Mouse (Mus musculus) E14TG2a.4 (cell line): ENCODE results near the gene Itgb4.

ENCODE experiments used
- H3K27me3 ChIP-seq: 2 replicates; pipeline ENCODE4 v1.6.1; 2014; ENCODE audit warnings: low read length, control low read depth; ENCODE audit not compliant: insufficient read depth
- H3K36me3 ChIP-seq: 2 replicates; pipeline ENCODE4 v1.6.1; 2014; ENCODE audit warnings: low read length, control low read depth; ENCODE audit not compliant: insufficient read depth
- H3K4me1 ChIP-seq: replicated peaks from 2 replicates; pipeline ENCODE4 v1.6.1; 2014; ENCODE audit warnings: low read depth, low read length, control low read depth
- H3K4me3 ChIP-seq: replicated peaks from 2 replicates; pipeline ENCODE4 v1.5.1; 2014; ENCODE audit warnings: mild to moderate bottlenecking, low read length
- H3K9me3 ChIP-seq: 2 replicates; pipeline ENCODE4 v1.6.1; 2014; ENCODE audit warnings: low read length, control low read depth
- CTCF ChIP-seq: conservative IDR thresholded peaks from 2 replicates; pipeline ENCODE4 v1.5.1; 2014; ENCODE audit warnings: low read length
- NANOG ChIP-seq: IDR thresholded peaks from 2 replicates; pipeline ENCODE4 v1.6.1; 2014; ENCODE audit warnings: borderline replicate concordance, low read length, mixed read lengths
- POU5F1 ChIP-seq: IDR thresholded peaks from 2 replicates; pipeline ENCODE4 v1.6.1; 2014; ENCODE audit warnings: low read length, borderline replicate concordance

Gene Itgb4

DNA sequence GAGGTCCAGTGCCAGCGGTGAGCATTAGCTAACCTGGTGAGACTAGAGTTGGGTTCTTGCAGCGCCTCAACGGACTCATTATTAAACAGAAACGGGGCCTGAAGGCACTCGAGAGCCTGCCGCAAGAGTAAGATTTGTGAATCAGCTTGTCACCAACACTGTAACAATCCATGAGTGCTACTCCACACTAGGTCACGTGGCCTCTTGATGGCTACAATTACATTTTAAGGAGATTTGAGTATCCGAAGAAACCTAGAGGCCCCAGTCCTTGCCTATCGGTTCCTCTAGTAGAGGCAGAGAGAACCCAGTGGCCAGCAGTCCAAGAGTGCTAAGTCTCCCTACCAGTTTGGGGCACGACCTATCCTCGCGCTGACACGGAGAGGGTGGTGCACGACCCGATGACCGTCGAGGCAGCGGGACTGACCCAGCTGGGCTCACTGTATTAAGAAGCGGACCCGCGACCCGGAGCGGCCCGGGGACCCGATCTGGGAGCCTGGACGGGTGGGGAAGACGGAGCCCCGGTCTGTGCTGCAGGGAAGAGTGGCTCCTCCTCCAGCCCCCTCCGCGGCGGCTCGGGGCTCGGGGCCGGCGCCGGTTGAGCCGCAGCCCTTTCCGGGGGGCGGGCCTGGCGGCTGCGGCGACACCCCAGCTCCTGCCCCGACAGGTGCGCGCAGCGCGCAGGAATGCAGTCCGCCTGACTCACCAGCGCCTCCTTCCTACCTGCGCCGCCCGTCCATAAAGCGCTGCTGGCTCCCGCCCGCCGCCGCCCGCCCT lies at the start of gene Itgb4:
TSS of gene Itgb4 (plus strand) at position 401 of the 774 bp plus-strand sequence.
- Histone ChIP-seq H3K27me3 (peaks cover 61% of the 10 kb centered on the region), H3K4me1 (peaks cover 78% of the 10 kb centered on the region), H3K4me3 (peak within 1 kb of the TSS; percentile 82), H3K9me3 (no peaks in the 10 kb centered on the region), H3K36me3 (no peaks in the 10 kb centered on the region)
- TF ChIP-seq NANOG (no peak), POU5F1 (no peak), CTCF (no peak)

DNA sequence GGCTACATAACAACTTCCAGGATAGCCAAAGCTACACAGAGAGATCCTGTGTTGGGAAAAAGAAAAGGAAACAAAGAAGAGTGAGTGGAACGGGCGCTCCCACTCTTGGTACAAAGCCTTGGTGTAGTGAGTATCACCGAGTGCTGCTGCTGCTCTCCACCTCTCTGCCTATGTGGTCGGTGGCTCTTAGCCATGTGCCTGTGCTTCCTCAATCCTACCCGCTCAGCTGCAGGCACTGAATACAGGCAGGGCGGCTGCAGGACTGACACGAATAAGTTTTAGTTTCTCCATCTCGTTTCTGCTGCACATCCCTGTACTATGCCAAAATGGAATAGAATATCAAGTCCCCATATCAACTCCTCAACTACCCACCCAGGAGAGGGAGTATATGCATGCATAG lies 45.5 kb upstream of the Itgb4 start:
- H3K4me3 ChIP-seq: no peak overlapping the region
- H3K9me3 ChIP-seq: no peaks in the 10 kb centered on the region
- TF ChIP-seq NANOG: no peak
- TF ChIP-seq POU5F1: no peak
- TF ChIP-seq CTCF: no peak
- H3K27me3 ChIP-seq: no peaks in the 10 kb centered on the region
- peaks cover 16% of the 10 kb centered on the region for H3K4me1 ChIP-seq
- H3K36me3 ChIP-seq: peaks cover 69% of the 10 kb centered on the region

DNA sequence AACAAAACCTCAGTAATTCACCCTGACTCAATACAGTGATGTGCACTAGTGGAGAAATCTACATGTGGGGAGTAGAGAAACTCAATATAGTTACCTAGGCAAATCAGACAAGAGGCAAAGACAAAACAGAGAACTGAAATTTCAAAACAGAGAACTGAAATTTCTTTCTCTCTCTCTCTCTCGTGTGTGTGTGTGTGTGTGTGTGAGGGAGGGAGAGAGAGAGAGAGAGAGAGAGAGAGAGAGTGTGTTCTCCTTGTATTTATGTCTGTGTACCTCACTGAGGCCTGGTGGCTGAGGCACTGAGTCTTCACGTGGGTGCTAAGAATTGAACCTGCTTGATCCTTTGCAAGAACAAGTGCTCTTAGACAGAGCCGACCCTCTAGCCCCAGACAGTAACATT lies 44.7 kb upstream of the Itgb4 start:
- Histone ChIP-seq H3K4me1 (peaks cover 24% of the 10 kb centered on the region), H3K27me3 (no peaks in the 10 kb centered on the region), H3K9me3 (no peaks in the 10 kb centered on the region), H3K4me3 (no peak overlapping the region), H3K36me3 (peaks cover 63% of the 10 kb centered on the region)
- TF ChIP-seq NANOG: no peak
- no peak for TF ChIP-seq POU5F1
- TF ChIP-seq CTCF: no peak

DNA sequence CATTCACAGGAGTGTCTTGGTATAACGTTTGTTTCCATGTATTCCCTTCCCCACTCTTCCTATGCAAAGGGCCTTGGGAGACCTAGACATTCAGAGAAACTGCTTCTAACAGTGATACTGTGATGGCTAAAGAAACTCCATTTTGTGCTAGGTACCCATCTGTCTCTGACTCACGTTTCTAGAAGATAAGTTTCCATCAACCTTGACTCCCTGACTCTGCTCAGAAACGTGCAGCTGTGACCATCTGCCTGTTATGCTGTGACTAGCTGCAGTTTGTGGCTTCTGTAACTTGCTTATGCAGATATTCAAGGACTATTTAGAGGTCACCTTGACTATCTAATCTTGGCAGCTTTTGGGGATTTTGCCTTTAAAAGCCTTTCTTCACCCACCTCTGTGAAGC lies 43.3 kb upstream of the Itgb4 start:
- H3K36me3 ChIP-seq: peaks cover 65% of the 10 kb centered on the region
- no peak overlapping the region for H3K4me3 ChIP-seq
- H3K9me3 ChIP-seq: no peaks in the 10 kb centered on the region
- H3K27me3 ChIP-seq: no peaks in the 10 kb centered on the region
- peaks cover 38% of the 10 kb centered on the region for H3K4me1 ChIP-seq
- TF ChIP-seq CTCF (no peak), POU5F1 (no peak), NANOG (no peak)

DNA sequence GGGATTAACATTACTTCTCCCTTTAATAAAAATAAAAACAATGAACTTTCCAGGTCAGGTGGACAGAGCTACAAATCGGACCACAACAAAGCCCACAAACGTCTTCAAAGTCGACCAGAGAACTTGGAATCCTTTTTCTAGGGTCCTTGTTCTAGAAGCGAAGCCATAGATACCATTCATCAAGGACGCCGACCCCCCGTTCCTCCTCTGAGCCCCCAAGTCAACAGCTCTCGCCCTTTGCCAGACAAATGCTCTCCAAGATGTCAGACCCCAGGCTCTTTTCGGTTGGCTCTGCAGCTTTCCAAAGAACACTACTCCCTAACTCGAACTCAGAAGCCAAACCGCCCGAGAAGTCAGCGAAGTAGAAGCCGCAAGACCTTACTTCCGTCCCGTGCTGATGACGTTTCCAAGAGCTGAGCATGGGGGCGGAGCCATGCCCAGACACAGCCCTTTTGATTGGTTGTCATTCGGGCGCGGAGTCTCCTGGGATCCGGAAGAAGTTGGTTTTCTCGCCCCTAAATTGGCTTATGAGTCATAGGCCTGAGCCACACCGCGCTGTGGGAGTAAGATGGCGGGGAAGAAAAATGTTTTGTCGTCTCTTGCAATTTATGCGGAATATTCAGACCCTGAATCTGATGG lies 41.3 kb upstream of the Itgb4 start, which contains the start of the genes Sap30bp and Recql5:
TSS of gene Sap30bp (plus strand) at position 175 of the 639 bp plus-strand sequence.
TSS of gene Recql5 (minus strand) at position 370 of the 639 bp plus-strand sequence.
- H3K27me3 ChIP-seq: no peaks in the 10 kb centered on the region
- peaks cover 66% of the 10 kb centered on the region for H3K36me3 ChIP-seq
- H3K4me1 ChIP-seq: peaks cover 48% of the 10 kb centered on the region
- no peak for TF ChIP-seq NANOG
- no peak for TF ChIP-seq POU5F1
- TF ChIP-seq CTCF: no peak
- peak within 1 kb of the TSS; percentile 100 for H3K4me3 ChIP-seq
- no peaks in the 10 kb centered on the region for H3K9me3 ChIP-seq

DNA sequence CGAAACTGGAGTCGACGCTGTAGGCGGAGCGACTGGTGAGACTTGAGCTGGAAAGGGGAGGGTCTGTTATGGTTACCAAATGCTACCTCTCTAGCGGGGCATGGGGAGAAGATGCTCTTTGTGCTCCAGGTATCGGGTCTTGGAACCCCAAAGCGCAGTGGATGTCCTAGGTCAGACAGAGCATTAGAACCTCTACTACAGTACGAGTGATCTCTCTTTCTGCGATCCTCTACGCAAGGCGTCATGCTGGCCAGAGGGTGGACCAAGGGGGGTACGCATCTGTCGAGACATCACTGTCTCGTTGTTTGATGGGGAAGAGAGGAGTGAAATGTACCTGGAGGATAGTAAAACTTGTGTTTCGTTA lies 40.8 kb upstream of the Itgb4 start:
- Histone ChIP-seq H3K9me3 (no peaks in the 10 kb centered on the region), H3K36me3 (peaks cover 66% of the 10 kb centered on the region), H3K27me3 (no peaks in the 10 kb centered on the region), H3K4me3 (peak overlapping the region; percentile 100), H3K4me1 (peaks cover 48% of the 10 kb centered on the region)
- TF ChIP-seq NANOG (no peak), CTCF (no peak), POU5F1 (no peak)

DNA sequence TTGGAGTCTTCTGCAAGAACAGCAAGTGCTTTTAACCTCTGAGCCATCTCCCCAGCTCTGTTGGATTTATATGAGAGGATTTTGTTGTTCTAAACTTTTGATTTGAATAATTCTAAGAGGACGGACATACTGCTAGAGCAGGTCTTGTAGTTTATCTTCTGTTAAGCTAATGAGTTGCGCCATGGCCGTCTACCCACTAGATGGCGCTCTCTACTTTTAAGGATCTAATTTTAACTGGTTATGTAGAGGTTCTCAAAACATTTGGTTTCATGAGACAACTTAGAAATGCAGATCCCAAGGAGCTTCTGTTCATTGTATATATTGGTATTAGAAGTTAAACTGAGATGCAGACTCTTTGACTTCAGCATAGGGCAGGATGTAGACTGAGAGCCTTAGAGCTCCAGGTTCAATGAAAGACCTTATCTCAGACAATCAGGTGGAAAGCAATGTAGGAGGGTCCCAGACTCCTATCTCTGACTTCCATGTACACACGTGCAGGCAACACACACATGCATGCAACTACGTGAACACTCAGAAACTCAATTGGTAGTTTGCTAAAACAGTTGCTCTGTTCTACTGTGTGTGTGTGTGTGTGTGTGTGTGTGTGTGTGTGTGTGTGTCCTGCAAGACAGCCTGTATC lies 34.7 kb upstream of the Itgb4 start:
- H3K27me3 ChIP-seq: no peaks in the 10 kb centered on the region
- no peaks in the 10 kb centered on the region for H3K9me3 ChIP-seq
- TF ChIP-seq POU5F1 (no peak), CTCF (peak; percentile 94), NANOG (no peak)
- H3K4me3 ChIP-seq: no peak overlapping the region
- peaks cover 45% of the 10 kb centered on the region for H3K4me1 ChIP-seq
- H3K36me3 ChIP-seq: peaks cover 99% of the 10 kb centered on the region

DNA sequence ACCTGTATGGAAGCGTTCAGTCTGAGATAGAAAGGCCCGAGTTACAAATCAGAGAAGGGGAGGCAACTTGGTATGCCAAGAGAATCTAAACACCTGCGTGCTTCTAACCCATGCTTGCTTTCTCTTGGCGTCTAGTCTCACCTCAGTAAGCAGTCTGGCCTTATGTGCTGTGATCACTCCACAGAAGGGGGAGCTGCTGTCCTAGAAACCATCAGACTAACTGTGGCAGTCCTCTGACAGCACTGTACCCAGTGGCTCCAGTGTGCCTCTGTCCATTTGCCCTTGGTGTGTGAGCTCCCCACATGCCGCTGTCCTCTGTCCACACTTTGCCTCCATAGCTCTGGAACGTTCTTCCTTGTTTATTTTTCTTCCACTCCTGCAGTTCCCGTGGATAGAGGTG lies 32.5 kb upstream of the Itgb4 start:
- peaks cover 97% of the 10 kb centered on the region for H3K36me3 ChIP-seq
- TF ChIP-seq CTCF: no peak
- H3K4me1 ChIP-seq: peaks cover 47% of the 10 kb centered on the region
- no peaks in the 10 kb centered on the region for H3K9me3 ChIP-seq
- H3K27me3 ChIP-seq: no peaks in the 10 kb centered on the region
- no peak overlapping the region for H3K4me3 ChIP-seq

DNA sequence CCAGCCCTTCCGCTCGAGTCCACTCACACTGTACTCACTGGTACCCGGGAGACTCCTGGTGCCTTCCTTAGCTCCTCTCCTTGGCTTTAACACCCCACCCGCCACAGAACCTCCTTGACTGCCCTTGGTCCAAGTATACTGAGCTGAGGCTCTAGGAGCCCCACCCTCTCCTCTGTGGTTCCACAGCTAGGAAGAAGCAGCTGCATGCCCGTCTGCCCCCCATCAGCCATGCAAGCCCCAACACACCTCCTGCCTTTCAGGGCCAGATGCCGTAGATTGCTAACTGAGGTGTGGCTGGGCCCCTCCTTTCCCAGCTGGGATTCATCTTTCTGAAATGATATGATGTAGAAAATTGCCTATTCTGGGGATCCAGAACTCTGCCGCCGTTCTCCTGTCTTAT lies 29.3 kb upstream of the Itgb4 start:
- peak overlapping the region; percentile 53 for H3K4me3 ChIP-seq
- H3K27me3 ChIP-seq: no peaks in the 10 kb centered on the region

More for the DNA sequence above, 29.3 kb upstream of the Itgb4 start:
- Histone ChIP-seq H3K9me3 (no peaks in the 10 kb centered on the region), H3K36me3 (peaks cover 97% of the 10 kb centered on the region), H3K4me1 (peaks cover 69% of the 10 kb centered on the region)
- TF ChIP-seq POU5F1: no peak
- no peak for TF ChIP-seq NANOG
- no peak for TF ChIP-seq CTCF
